Mouse (Mus musculus): ENCODE measurements around the gene Akap8l. TPM values are rescaled to one million over a fixed set of nuclear protein-coding genes. Genes with fewer than 3 reads are reported as not detected.
A peak's percentile ranks its signal among the peaks of the same experiment; 100 is the strongest.

The Akap8l gene
- polyA plus RNA-seq (2016; fragmentation: Nextera tagmentation; extraction: Ambion mirVana): 79.4 and 84.6 TPM in 2 replicates

DNA sequence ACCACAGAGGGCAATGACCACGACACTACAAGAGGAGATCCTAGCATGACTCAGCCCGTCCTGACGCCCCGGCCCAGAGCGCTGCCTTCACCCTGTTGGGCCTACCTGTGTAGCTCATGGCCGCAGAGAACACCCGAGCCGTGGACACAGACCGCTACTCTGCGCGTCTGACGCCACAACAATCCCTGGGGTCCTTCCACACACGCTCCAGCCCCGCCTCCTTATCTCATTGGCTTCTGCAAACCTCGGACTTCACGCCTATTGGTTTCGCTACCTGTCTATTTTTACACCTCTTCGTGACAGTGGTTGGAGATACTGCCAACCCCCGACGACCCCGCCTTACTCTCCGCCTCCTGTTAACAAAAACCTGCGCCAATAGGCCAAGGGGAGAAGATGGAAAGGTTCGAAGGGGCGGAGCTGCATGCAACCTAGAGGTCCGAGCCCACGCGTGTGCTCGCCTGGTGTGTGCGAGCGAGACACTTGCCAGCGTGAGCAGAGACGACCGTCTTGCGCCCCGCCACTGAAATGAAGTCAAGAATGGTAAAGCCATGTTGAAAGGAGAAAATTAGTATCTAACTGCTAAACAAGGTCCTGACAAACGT lies at the start of gene Akap8l:
TSS of gene Akap8l (minus strand) at position 226 of the 602 bp plus-strand sequence.
- H3K9ac ChIP-seq: peak within 1 kb of the TSS; percentile 80
- ATAC-seq (ENCODE audit: insufficient number of reproducible peaks, low FRiP score): peak; percentile 96
- peak within 1 kb of the TSS; percentile 71 for H3K4me2 ChIP-seq
- H3K27me3 ChIP-seq (replicated peaks): no peaks in the 10 kb centered on the region
- WGBS: under 1% methylated on average over 37 of the region's 37 CpGs
- H3K36me3 ChIP-seq: peaks cover 20% of the 10 kb centered on the region
- peaks cover 20% of the 10 kb centered on the region for H3K4me1 ChIP-seq (replicated peaks)
- H3K27ac ChIP-seq (ENCODE audit: poor library complexity, severe bottlenecking): peak within 1 kb of the TSS; percentile 65
- peak within 1 kb of the TSS; percentile 80 for H3K4me3 ChIP-seq
- H3K9me3 ChIP-seq (replicated peaks): no peaks in the 10 kb centered on the region

GRCm38 (mm10) chr17:32396266-32396665 lies 45.9 kb upstream of the Akap8l start:
- no peaks in the 10 kb centered on the region for H3K36me3 ChIP-seq
- H3K27ac ChIP-seq (ENCODE audit: poor library complexity, severe bottlenecking): no peak overlapping the region
- 11% methylated on average over 36 of the region's 37 CpGs for WGBS
- no peaks in the 10 kb centered on the region for H3K9me3 ChIP-seq (replicated peaks)
- ATAC-seq (ENCODE audit: insufficient number of reproducible peaks, low FRiP score): 0 out of 2 replicates have a peak, but pooled peaks have one; percentile 37
- H3K4me2 ChIP-seq: peak overlapping the region; percentile 63
- peak overlapping the region; percentile 35 for H3K4me3 ChIP-seq
- peaks cover 8% of the 10 kb centered on the region for H3K4me1 ChIP-seq (replicated peaks)
- peaks cover 86% of the 10 kb centered on the region for H3K27me3 ChIP-seq (replicated peaks)
- H3K9ac ChIP-seq: no peak overlapping the region

- H3K27me3 ChIP-seq (replicated peaks): peaks cover 82% of the 10 kb centered on the region
- H3K4me3 ChIP-seq: no peak overlapping the region
- H3K36me3 ChIP-seq: no peaks in the 10 kb centered on the region
- no peak overlapping the region for H3K4me2 ChIP-seq
- H3K27ac ChIP-seq (ENCODE audit: poor library complexity, severe bottlenecking): no peak overlapping the region
- H3K9ac ChIP-seq: no peak overlapping the region
- 88% methylated on average over 10 of the region's 10 CpGs for WGBS
- no peaks in the 10 kb centered on the region for H3K9me3 ChIP-seq (replicated peaks)
- ATAC-seq (ENCODE audit: insufficient number of reproducible peaks, low FRiP score): no peak
- H3K4me1 ChIP-seq (replicated peaks): peaks cover 11% of the 10 kb centered on the region
Measured at GRCm38 (mm10) chr17:32393944-32394343, 43.5 kb upstream of the Akap8l start.

DNA sequence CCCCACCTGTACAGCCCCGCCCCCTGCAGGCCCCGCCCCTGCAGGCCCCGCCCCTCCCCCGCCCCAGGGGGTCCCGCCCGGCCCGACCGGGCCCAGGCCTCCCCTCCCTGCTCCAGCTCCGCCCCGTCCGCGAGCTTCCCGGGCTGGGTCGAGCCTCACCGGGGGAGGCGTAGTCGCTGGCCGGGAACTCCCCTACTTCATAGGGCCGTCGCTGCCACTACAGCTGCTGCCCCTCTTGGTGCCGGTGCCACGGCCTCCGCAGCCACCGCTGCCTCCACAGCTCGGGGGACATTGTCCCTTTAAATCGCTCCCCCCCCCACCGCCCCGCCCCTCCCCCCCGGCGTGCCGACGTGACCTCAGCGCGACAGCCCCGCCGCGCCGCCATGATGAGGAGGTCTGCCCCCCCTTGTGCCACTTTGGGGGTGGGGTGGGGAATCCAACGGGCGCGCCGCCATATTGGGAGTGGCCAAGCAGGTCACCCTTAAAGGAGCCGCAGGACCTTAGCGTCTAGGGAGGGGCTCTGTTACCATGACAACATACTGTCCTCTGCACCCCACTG lies 38.8 kb upstream of the Akap8l start, which contains the start of gene Wiz:
TSS of gene Wiz (minus strand) at position 339 of the 559 bp plus-strand sequence.
- peak within 1 kb of the TSS; percentile 86 for H3K4me3 ChIP-seq
- peak; percentile 91 for ATAC-seq (ENCODE audit: insufficient number of reproducible peaks, low FRiP score)
- H3K36me3 ChIP-seq: no peaks in the 10 kb centered on the region
- H3K4me2 ChIP-seq: peak within 1 kb of the TSS; percentile 99
- peaks cover 35% of the 10 kb centered on the region for H3K27me3 ChIP-seq (replicated peaks)
- WGBS: 2% methylated on average over 25 of the region's 44 CpGs
- H3K27ac ChIP-seq (ENCODE audit: poor library complexity, severe bottlenecking): peak within 1 kb of the TSS; percentile 74
- peak within 1 kb of the TSS; percentile 88 for H3K9ac ChIP-seq
- no peaks in the 10 kb centered on the region for H3K9me3 ChIP-seq (replicated peaks)
- H3K4me1 ChIP-seq (replicated peaks): peaks cover 20% of the 10 kb centered on the region

GRCm38 (mm10) chr17:32388370-32389100 lies 38.1 kb upstream of the Akap8l start:
- peak overlapping the region; percentile 99 for H3K4me2 ChIP-seq
- no peaks in the 10 kb centered on the region for H3K9me3 ChIP-seq (replicated peaks)
- H3K4me1 ChIP-seq (replicated peaks): peaks cover 27% of the 10 kb centered on the region
- peak; percentile 63 for ATAC-seq (ENCODE audit: insufficient number of reproducible peaks, low FRiP score)
- peak overlapping the region; percentile 86 for H3K4me3 ChIP-seq
- H3K27me3 ChIP-seq (replicated peaks): peaks cover 28% of the 10 kb centered on the region
- WGBS: 2% methylated on average over 25 of the region's 39 CpGs
- no peaks in the 10 kb centered on the region for H3K36me3 ChIP-seq
- peak overlapping the region; percentile 74; the same call in 1 of the 2 replicates for H3K27ac ChIP-seq (ENCODE audit: poor library complexity, severe bottlenecking)
- H3K9ac ChIP-seq: peak overlapping the region; percentile 88

GRCm38 (mm10) chr17:32387986-32388369 lies 37.6 kb upstream of the Akap8l start:
- peak overlapping the region; percentile 88; the same call in 1 of the 2 replicates for H3K9ac ChIP-seq

GRCm38 (mm10) chr17:32386659-32387432 lies 36.4 kb upstream of the Akap8l start:
- Histone ChIP-seq H3K4me1 (replicated peaks) (peaks cover 34% of the 10 kb centered on the region), H3K4me2 (no peak overlapping the region), H3K4me3 (no peak overlapping the region), H3K27me3 (replicated peaks) (peaks cover 12% of the 10 kb centered on the region), H3K9me3 (replicated peaks) (no peaks in the 10 kb centered on the region), H3K36me3 (no peaks in the 10 kb centered on the region), H3K9ac (no peak overlapping the region), H3K27ac (ENCODE audit: poor library complexity, severe bottlenecking) (no peak overlapping the region)
- no peak for ATAC-seq (ENCODE audit: insufficient number of reproducible peaks, low FRiP score)
- WGBS: 68% methylated on average over 9 of the region's 9 CpGs

More at GRCm38 (mm10) chr17:32387986-32388369, 37.6 kb upstream of the Akap8l start:
- Histone ChIP-seq H3K4me2 (peak overlapping the region; percentile 99), H3K4me1 (replicated peaks) (peaks cover 32% of the 10 kb centered on the region), H3K27me3 (replicated peaks) (peaks cover 23% of the 10 kb centered on the region), H3K27ac (ENCODE audit: poor library complexity, severe bottlenecking) (no peak overlapping the region), H3K9me3 (replicated peaks) (no peaks in the 10 kb centered on the region), H3K4me3 (peak overlapping the region; percentile 86), H3K36me3 (no peaks in the 10 kb centered on the region)
- no peak for ATAC-seq (ENCODE audit: insufficient number of reproducible peaks, low FRiP score)
- 47% methylated on average over 7 of the region's 7 CpGs for WGBS

DNA sequence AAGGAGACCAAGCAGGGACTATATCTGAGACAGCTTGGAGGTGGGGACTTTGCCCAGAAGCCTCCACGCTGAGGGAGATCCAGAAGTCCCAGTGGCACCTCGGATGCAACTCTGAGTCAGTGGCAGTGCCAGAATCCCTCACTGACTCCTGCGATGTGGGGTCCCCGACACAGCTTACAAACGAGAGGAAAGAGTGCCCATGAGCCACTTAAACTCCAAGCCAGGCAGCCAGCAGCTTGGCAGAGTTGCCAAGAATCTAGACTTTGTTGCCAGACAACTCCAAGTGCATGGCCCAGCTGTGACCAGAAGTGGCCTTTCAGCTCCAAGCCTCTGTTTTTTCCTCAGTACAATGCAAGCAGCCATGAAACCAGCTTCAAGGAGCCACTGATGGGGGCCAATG lies 33.3 kb upstream of the Akap8l start:
- Histone ChIP-seq H3K9me3 (replicated peaks) (no peaks in the 10 kb centered on the region), H3K9ac (no peak overlapping the region), H3K4me1 (replicated peaks) (peaks cover 28% of the 10 kb centered on the region), H3K4me3 (no peak overlapping the region), H3K4me2 (peak overlapping the region; percentile 23), H3K27ac (ENCODE audit: poor library complexity, severe bottlenecking) (no peak overlapping the region), H3K36me3 (no peaks in the 10 kb centered on the region), H3K27me3 (replicated peaks) (no peaks in the 10 kb centered on the region)
- 68% methylated on average over 5 of the region's 5 CpGs for WGBS
- ATAC-seq (ENCODE audit: insufficient number of reproducible peaks, low FRiP score): no peak

- no peaks in the 10 kb centered on the region for H3K27me3 ChIP-seq (replicated peaks)
- peaks cover 20% of the 10 kb centered on the region for H3K4me1 ChIP-seq (replicated peaks)
- H3K4me3 ChIP-seq: no peak overlapping the region
- ATAC-seq (ENCODE audit: insufficient number of reproducible peaks, low FRiP score): no peak
- peaks cover 7% of the 10 kb centered on the region for H3K36me3 ChIP-seq
- no peak overlapping the region for H3K4me2 ChIP-seq
- no peak overlapping the region for H3K27ac ChIP-seq (ENCODE audit: poor library complexity, severe bottlenecking)
- no peaks in the 10 kb centered on the region for H3K9me3 ChIP-seq (replicated peaks)
- no peak overlapping the region for H3K9ac ChIP-seq
- 90% methylated on average over 7 of the region's 7 CpGs for WGBS
Measured at GRCm38 (mm10) chr17:32382576-32382975, 32.2 kb upstream of the Akap8l start.

GRCm38 (mm10) chr17:32378786-32379185 lies 28.4 kb upstream of the Akap8l start:
- no peak for ATAC-seq (ENCODE audit: insufficient number of reproducible peaks, low FRiP score)
- Histone ChIP-seq H3K9ac (no peak overlapping the region), H3K27me3 (replicated peaks) (no peaks in the 10 kb centered on the region), H3K4me3 (no peak overlapping the region), H3K4me1 (replicated peaks) (peaks cover 9% of the 10 kb centered on the region), H3K27ac (ENCODE audit: poor library complexity, severe bottlenecking) (no peak overlapping the region), H3K9me3 (replicated peaks) (no peaks in the 10 kb centered on the region), H3K4me2 (no peak overlapping the region), H3K36me3 (peaks cover 20% of the 10 kb centered on the region)
- WGBS: 70% methylated on average over 2 of the region's 2 CpGs

All from heart, embryonic 12.5 days (tissue).